Mouse (Mus musculus) limb, embryonic 11.5 days (tissue): ENCODE measurements around the gene Arnt. TPM values are rescaled to one million over a fixed set of nuclear protein-coding genes. Genes with fewer than 3 reads are reported as not detected.
"Not testable (repeated sequence)": the region's sequence is repeated elsewhere in the genome, so short reads cannot be mapped to it uniquely, and the experiment has no call there.

Experiments
- ATAC-seq: fragments of 200-750 bp; cut with Nextera tagmentation; 2 replicates; pipeline ENCODE4 v1.8.0; 2017; ENCODE audit warnings: low read depth; ENCODE audit not compliant: insufficient number of reproducible peaks, low FRiP score, low TSS enrichment
- DNase-seq: peaks from one replicate; pipeline ENCODE4 v3.0.0-alpha.2; 2015; ENCODE audit warnings: low spot score
- H3K27ac ChIP-seq: fragments of 300-500 bp; sonication (generic); replicated peaks from 2 replicates; pipeline ENCODE4 v1.5.1; 2014; ENCODE audit warnings: low read depth, mild to moderate bottlenecking, low read length
- H3K27me3 ChIP-seq: fragments of 300-500 bp; sonication (generic); 2 replicates; pipeline ENCODE4 v1.6.1; 2014; ENCODE audit warnings: mild to moderate bottlenecking, low read length, mixed read lengths; ENCODE audit not compliant: control insufficient read depth, insufficient read depth
- H3K36me3 ChIP-seq: fragments of 300-500 bp; sonication (generic); 2 replicates; pipeline ENCODE4 v1.6.1; 2014; ENCODE audit warnings: mild to moderate bottlenecking, low read length, moderate library complexity, mixed read lengths; ENCODE audit not compliant: control insufficient read depth, insufficient read depth
- H3K4me1 ChIP-seq: fragments of 300-500 bp; sonication (generic); 2 replicates; pipeline ENCODE4 v1.6.1; 2014; ENCODE audit warnings: low read length, mixed read lengths; ENCODE audit not compliant: control insufficient read depth, insufficient read depth
- H3K4me2 ChIP-seq: fragments of 300-500 bp; sonication (generic); 2 replicates; pipeline ENCODE4 v1.6.1; 2014; ENCODE audit warnings: low read depth, mild to moderate bottlenecking, moderate library complexity; ENCODE audit not compliant: severe bottlenecking
- H3K4me3 ChIP-seq: fragments of 300-500 bp; sonication (generic); 2 replicates; pipeline ENCODE4 v1.5.1; 2014; ENCODE audit warnings: low read depth, low read length
- H3K9ac ChIP-seq: fragments of 300-500 bp; sonication (generic); 2 replicates; pipeline ENCODE4 v1.6.1; 2014; ENCODE audit warnings: mild to moderate bottlenecking, low read length
- H3K9me3 ChIP-seq: fragments of 300-500 bp; sonication (generic); 2 replicates; pipeline ENCODE4 v1.6.1; 2016; ENCODE audit warnings: low read length; ENCODE audit not compliant: control insufficient read depth
- WGBS: fragments of 180-500 bp; shearing (Covaris S2); extraction: QIAGEN DNeasy Blood & Tissue Kit; methylation state at CpG from one replicate; pipeline ENCODE4 v1.1.7; 2014; 5-methylcytosine and 5-hydroxymethylcytosine counted together
- polyA plus RNA-seq: library from polyadenylated mRNA; unstranded; fragments of >200 nt; fragmentation: Nextera tagmentation; extraction: Ambion mirVana; gene quantifications from 2 replicates; pipeline ENCODE4 v1.2.1, GENCODE M21; 2014

Arnt gene
- polyA plus RNA-seq, 1 experiment from 2014 or later: 32.0 TPM

DNA sequence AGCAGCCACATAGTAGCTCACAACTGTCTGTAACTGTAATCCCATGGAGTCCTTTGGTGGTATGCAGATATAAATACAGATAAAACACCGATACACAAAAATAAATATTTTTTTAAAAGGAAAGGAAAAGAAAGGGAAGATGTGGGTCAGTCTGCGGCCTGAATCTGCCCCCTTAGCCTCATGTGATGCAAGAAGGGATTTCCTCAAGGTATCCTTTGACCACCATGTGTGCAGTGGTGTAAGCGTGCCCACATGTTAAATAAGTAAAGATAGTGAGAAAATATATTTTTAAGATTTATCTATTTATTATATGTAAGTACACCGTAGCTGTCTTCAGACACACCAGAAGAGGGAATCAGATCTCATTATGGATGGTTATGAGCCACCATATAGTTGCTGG lies 105.6 kb downstream of the Arnt start:
- no peaks in the 10 kb centered on the region for H3K36me3 ChIP-seq
- DNase-seq (no peak), ATAC-seq (no peak)
- H3K4me1 ChIP-seq: no peaks in the 10 kb centered on the region
- no peaks in the 10 kb centered on the region for H3K27me3 ChIP-seq
- H3K9me3 ChIP-seq: no peaks in the 10 kb centered on the region
- WGBS: 92% methylated on average over 4 of the region's 4 CpGs
- no peak overlapping the region for H3K9ac ChIP-seq
- H3K4me2 ChIP-seq: no peak overlapping the region
- H3K27ac ChIP-seq: no peak overlapping the region
- no peak overlapping the region for H3K4me3 ChIP-seq

DNA sequence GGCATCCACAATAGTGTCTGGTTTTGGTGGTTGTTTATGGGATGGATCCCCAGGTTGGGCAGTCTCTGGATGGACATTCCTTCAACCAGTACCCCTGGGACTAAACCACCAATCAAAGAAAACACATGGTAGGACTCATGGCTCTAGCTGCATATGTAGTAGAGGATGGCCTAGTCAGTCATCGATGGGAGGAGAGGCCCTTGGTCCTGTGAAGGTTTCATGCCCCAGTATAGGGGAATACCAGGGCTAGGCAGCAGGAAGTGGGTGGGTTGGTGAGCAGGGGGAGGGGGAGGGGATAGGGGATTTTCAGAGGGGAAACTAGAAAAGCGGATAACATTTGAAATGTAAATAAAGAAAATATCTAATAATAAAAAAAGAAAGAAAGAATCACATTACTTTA lies 107.0 kb downstream of the Arnt start:
- DNase-seq, ATAC-seq, H3K27me3 ChIP-seq, H3K4me2 ChIP-seq, H3K4me1 ChIP-seq, H3K27ac ChIP-seq, H3K9me3 ChIP-seq, H3K4me3 ChIP-seq, H3K36me3 ChIP-seq, H3K9ac ChIP-seq: not testable (repeated sequence)
- 83% methylated on average over 2 of the region's 2 CpGs for WGBS

DNA sequence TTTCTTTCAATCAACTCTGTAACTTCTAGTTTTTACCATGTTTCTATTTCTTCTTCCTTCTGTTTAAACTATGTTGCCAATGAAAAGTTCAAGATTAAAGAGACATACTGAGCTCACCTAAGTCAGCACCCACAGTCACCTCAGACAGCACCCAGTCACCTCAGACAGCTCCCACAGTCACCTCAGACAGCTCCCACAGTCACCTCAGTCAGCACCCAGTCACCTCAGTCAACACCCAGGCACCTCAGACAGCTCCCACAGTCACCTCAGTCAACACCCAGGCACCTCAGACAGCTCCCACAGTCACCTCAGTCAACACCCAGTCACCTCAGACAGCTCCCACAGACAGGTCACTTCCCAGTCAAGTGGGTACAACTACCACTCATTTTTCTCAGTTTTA lies 108.0 kb downstream of the Arnt start:
- H3K9me3 ChIP-seq: no peaks in the 10 kb centered on the region
- no peak overlapping the region for H3K4me3 ChIP-seq
- no peak for ATAC-seq
- no peak for DNase-seq
- H3K4me2 ChIP-seq: no peak overlapping the region
- no peaks in the 10 kb centered on the region for H3K27me3 ChIP-seq
- no peak overlapping the region for H3K27ac ChIP-seq
- H3K4me1 ChIP-seq: no peaks in the 10 kb centered on the region
- H3K9ac ChIP-seq: no peak overlapping the region
- no peaks in the 10 kb centered on the region for H3K36me3 ChIP-seq

DNA sequence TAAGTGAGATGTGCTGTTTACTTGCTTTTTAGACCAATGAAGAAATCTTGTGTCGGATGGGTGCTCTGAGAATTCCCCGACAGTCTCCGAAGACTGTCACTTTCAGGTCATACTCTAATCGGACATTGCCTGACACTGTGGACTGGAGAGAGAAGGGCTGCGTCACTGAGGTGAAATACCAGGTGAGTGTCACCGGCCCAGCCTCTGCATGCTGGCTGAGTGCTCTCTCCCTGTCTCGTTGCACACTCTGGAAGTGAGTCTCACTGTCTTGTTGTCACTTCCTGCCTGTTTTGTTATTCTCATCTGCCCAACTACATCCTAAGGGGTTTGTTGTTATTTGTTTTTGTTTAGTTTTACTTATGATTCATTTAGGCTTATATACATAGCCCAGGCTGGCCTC lies 108.8 kb downstream of the Arnt start:
- H3K4me2 ChIP-seq: no peak overlapping the region
- no peak for ATAC-seq
- WGBS: 73% methylated on average over 7 of the region's 7 CpGs
- H3K4me3 ChIP-seq: no peak overlapping the region
- H3K9me3 ChIP-seq: no peaks in the 10 kb centered on the region
- H3K27me3 ChIP-seq: no peaks in the 10 kb centered on the region
- H3K4me1 ChIP-seq: no peaks in the 10 kb centered on the region
- no peak overlapping the region for H3K9ac ChIP-seq
- no peaks in the 10 kb centered on the region for H3K36me3 ChIP-seq
- DNase-seq: no peak
- no peak overlapping the region for H3K27ac ChIP-seq

Other genes with a start within 250 kb of the Arnt start
- 8.7 and 8.9 TPM in 2 replicates for gene Gabpb2, start 216.5 kb upstream of the Arnt start, polyA plus RNA-seq
- 80.1 and 89.6 TPM in 2 replicates for gene Cdc42se1, start 205.7 kb upstream of the Arnt start, polyA plus RNA-seq
- gene Mllt11, start 202.2 kb upstream of the Arnt start, polyA plus RNA-seq: 14.8 and 18.2 TPM in 2 replicates
- gene Gm128, start 192.8 kb upstream of the Arnt start, polyA plus RNA-seq: 0.53 and 0.82 TPM in 2 replicates
- 1.1 and 1.6 TPM in 2 replicates for gene Bnipl, start 183.2 kb upstream of the Arnt start, polyA plus RNA-seq
- 34.9 and 35.4 TPM in 2 replicates for gene Mindy1, start 153.0 kb upstream of the Arnt start, polyA plus RNA-seq
- 26.8 and 27.6 TPM in 2 replicates for gene Prune1, start 152.3 kb upstream of the Arnt start, polyA plus RNA-seq
- gene Anxa9, start 127.2 kb upstream of the Arnt start, polyA plus RNA-seq: 1.6 and 1.8 TPM in 2 replicates
- 132 and 138 TPM in 2 replicates for gene Cers2, start 119.6 kb upstream of the Arnt start, polyA plus RNA-seq
- 62.3 and 67.8 TPM in 2 replicates for gene Setdb1, start 77.2 kb upstream of the Arnt start, polyA plus RNA-seq
- 0.27 TPM in 1 of 2 replicates, not detected in the other for gene 4930558C23Rik, start 31.5 kb upstream of the Arnt start, polyA plus RNA-seq
- gene Ctsk, start 64.9 kb downstream of the Arnt start, polyA plus RNA-seq: 4.2 and 4.9 TPM in 2 replicates
- 5.0 and 5.6 TPM in 2 replicates for gene Ctss, start 92.4 kb downstream of the Arnt start, polyA plus RNA-seq
- gene Hormad1, start 125.3 kb downstream of the Arnt start, polyA plus RNA-seq: not detected in 2 replicates
- 36.7 and 38.1 TPM in 2 replicates for gene Golph3l, start 154.5 kb downstream of the Arnt start, polyA plus RNA-seq
- 78.7 and 81.8 TPM in 2 replicates for gene Ensa, start 190.6 kb downstream of the Arnt start, polyA plus RNA-seq
- gene Mcl1, start 224.4 kb downstream of the Arnt start, polyA plus RNA-seq: 63.2 and 67.9 TPM in 2 replicates